ENCODE assay signal across 8 mouse cellular contexts in genomic region chr5:76928124-76928832, GRCm38 (mm10). TPM values are rescaled to one million over a fixed set of nuclear protein-coding genes. Genes with fewer than 3 reads are reported as not detected.
A peak's percentile ranks its signal among the peaks of the same experiment; 100 is the strongest.
DNase-seq lines count a peak whose midpoint lies in the region; ATAC-seq and TF ChIP-seq lines count a peak whose summit lies in the region.

No protein-coding gene starts in this region.

- no peak for ATAC-seq in forebrain, embryonic 14.5 days
- no peak for ATAC-seq in forebrain, embryonic 11.5 days (replicated peaks; ENCODE audit: low FRiP score)
- peak; percentile 66; the same call in 1 of the 2 replicates for ATAC-seq in kidney, embryonic 16.5 days (ENCODE audit: low FRiP score, low TSS enrichment)
- no peak for ATAC-seq in granulocyte monocyte progenitor cell, adult 5-6 weeks (replicated peaks; ENCODE audit: poor library complexity, severe bottlenecking)
- ATAC-seq in midbrain, embryonic 14.5 days (ENCODE audit: low FRiP score, low TSS enrichment): no peak

- peaks cover 20% of the 10 kb centered on the region for H3K36me3 ChIP-seq in forebrain, embryonic 14.5 days (ENCODE audit: control insufficient read depth, insufficient read depth, low read length)
- H3K36me3 ChIP-seq in forebrain, embryonic 11.5 days (ENCODE audit: control insufficient read depth, insufficient read depth, low read length): peaks cover 19% of the 10 kb centered on the region
- peaks cover 28% of the 10 kb centered on the region for H3K36me3 ChIP-seq in kidney, embryonic 16.5 days (ENCODE audit: insufficient read depth, low read length)
- H3K36me3 ChIP-seq in midbrain, embryonic 14.5 days (ENCODE audit: control insufficient read depth, insufficient read depth, low read length): peaks cover 9% of the 10 kb centered on the region; the same call in 1 of the 2 replicates

- 93% methylated on average over 16 of the region's 16 CpGs for WGBS in forebrain, embryonic 14.5 days
- 84% methylated on average over 16 of the region's 16 CpGs for WGBS in forebrain, embryonic 11.5 days
- WGBS in kidney, embryonic 16.5 days: 68% methylated on average over 16 of the region's 16 CpGs
- 42% methylated on average over 16 of the region's 16 CpGs for WGBS in olfactory bulb, adult 2 months
- 91% methylated on average over 16 of the region's 16 CpGs for WGBS in midbrain, embryonic 14.5 days

- no peak for TF ChIP-seq POLR2A in olfactory bulb, adult 2 months (IDR thresholded peaks at IDR 0.05; ENCODE audit: insufficient read depth, low read depth, low read length)

- H3K9ac ChIP-seq in forebrain, embryonic 14.5 days (ENCODE audit: low read length): no peak overlapping the region
- no peak overlapping the region for H3K9ac ChIP-seq in forebrain, embryonic 11.5 days (ENCODE audit: low read length)
- peak overlapping the region; percentile 50; the same call in 1 of the 2 replicates for H3K9ac ChIP-seq in kidney, embryonic 16.5 days (replicated peaks; ENCODE audit: low read length)
- H3K9ac ChIP-seq in midbrain, embryonic 14.5 days (replicated peaks; ENCODE audit: low read length): no peak overlapping the region

- peak; percentile 50 for DNase-seq in forebrain, embryonic 14.5 days (ENCODE audit: low spot score)
- no peak for DNase-seq in forebrain, embryonic 11.5 days (ENCODE audit: low spot score)
- peak; percentile 29 to 53 for DNase-seq in right cerebral cortex, postnatal 10 days (ENCODE audit: low spot score in 2 of 2)
- DNase-seq in right cerebral cortex, postnatal 14 days: no peak
- no peak for DNase-seq in midbrain, embryonic 14.5 days

- no peak overlapping the region for H3K27ac ChIP-seq in forebrain, embryonic 14.5 days (ENCODE audit: low read depth, low read length)
- no peak overlapping the region for H3K27ac ChIP-seq in forebrain, embryonic 11.5 days (ENCODE audit: low read depth, low read length)
- peak overlapping the region; percentile 86 for H3K27ac ChIP-seq in kidney, embryonic 16.5 days (ENCODE audit: low read length)
- H3K27ac ChIP-seq in olfactory bulb, adult 2 months (ENCODE audit: insufficient read depth, low read depth, low read length): peak overlapping the region; percentile 77
- H3K27ac ChIP-seq in midbrain, embryonic 14.5 days (replicated peaks; ENCODE audit: low read depth, low read length): no peak overlapping the region

- no peaks in the 10 kb centered on the region for H3K27me3 ChIP-seq in forebrain, embryonic 14.5 days (replicated peaks; ENCODE audit: control insufficient read depth, insufficient read depth, low read length)
- H3K27me3 ChIP-seq in forebrain, embryonic 11.5 days (ENCODE audit: control insufficient read depth, insufficient read depth, low read length): no peaks in the 10 kb centered on the region
- H3K27me3 ChIP-seq in kidney, embryonic 16.5 days (ENCODE audit: insufficient read depth, low read length): no peaks in the 10 kb centered on the region
- no peaks in the 10 kb centered on the region for H3K27me3 ChIP-seq in midbrain, embryonic 14.5 days (ENCODE audit: control insufficient read depth, insufficient read depth, low read length)

- no peak overlapping the region for H3K4me2 ChIP-seq in forebrain, embryonic 14.5 days (ENCODE audit: low read length)
- no peak overlapping the region for H3K4me2 ChIP-seq in forebrain, embryonic 11.5 days (ENCODE audit: low read depth, low read length, severe bottlenecking)
- peak overlapping the region; percentile 35 for H3K4me2 ChIP-seq in kidney, embryonic 16.5 days (replicated peaks; ENCODE audit: low read depth, low read length)
- no peak overlapping the region for H3K4me2 ChIP-seq in midbrain, embryonic 14.5 days (ENCODE audit: low read length)

- no peak overlapping the region for H3K4me3 ChIP-seq in forebrain, embryonic 14.5 days (ENCODE audit: low read depth, low read length)
- H3K4me3 ChIP-seq in forebrain, embryonic 11.5 days (ENCODE audit: low read depth, low read length): no peak overlapping the region
- H3K4me3 ChIP-seq in kidney, embryonic 16.5 days (ENCODE audit: low read length): peak overlapping the region; percentile 27
- H3K4me3 ChIP-seq in olfactory bulb, adult 2 months (ENCODE audit: insufficient read depth, low read depth, low read length): peak overlapping the region; percentile 44
- no peak overlapping the region for H3K4me3 ChIP-seq in midbrain, embryonic 14.5 days (replicated peaks; ENCODE audit: low read depth, low read length)

- H3K9me3 ChIP-seq in forebrain, embryonic 14.5 days (replicated peaks; ENCODE audit: control insufficient read depth, low read length): peaks cover 3% of the 10 kb centered on the region; the same call in 1 of the 2 replicates
- H3K9me3 ChIP-seq in forebrain, embryonic 11.5 days (ENCODE audit: control insufficient read depth, low read length): peaks cover 4% of the 10 kb centered on the region; the same call in 1 of the 2 replicates
- H3K9me3 ChIP-seq in kidney, embryonic 16.5 days (ENCODE audit: low read length): peaks cover 18% of the 10 kb centered on the region; the same call in 1 of the 2 replicates
- no peaks in the 10 kb centered on the region for H3K9me3 ChIP-seq in midbrain, embryonic 14.5 days (ENCODE audit: control insufficient read depth, low read length)

- no peak for TF ChIP-seq CTCF in olfactory bulb, adult 2 months (IDR thresholded peaks at IDR 0.05; ENCODE audit: insufficient read depth, low read depth, low read length)

- no peaks in the 10 kb centered on the region for H3K4me1 ChIP-seq in forebrain, embryonic 14.5 days (ENCODE audit: control insufficient read depth, insufficient read depth, low read length)
- no peaks in the 10 kb centered on the region for H3K4me1 ChIP-seq in forebrain, embryonic 11.5 days (replicated peaks; ENCODE audit: control insufficient read depth, insufficient read depth, low read length)
- peaks cover 18% of the 10 kb centered on the region for H3K4me1 ChIP-seq in kidney, embryonic 16.5 days (ENCODE audit: insufficient read depth, low read length)
- H3K4me1 ChIP-seq in olfactory bulb, adult 2 months (ENCODE audit: control insufficient read depth, insufficient read depth, low read length): peaks cover 8% of the 10 kb centered on the region; the same call in 1 of the 2 replicates
- no peaks in the 10 kb centered on the region for H3K4me1 ChIP-seq in midbrain, embryonic 14.5 days (ENCODE audit: control insufficient read depth, insufficient read depth, low read length)

RNA-seq across cellular contexts. Expression of gene Paics, which starts 22.8 kb away (rescaled TPM):
- polyA plus RNA-seq in forebrain, embryonic 14.5 days (2014; fragmentation: Nextera tagmentation; extraction: Ambion mirVana): 260 and 276 TPM in 2 replicates
- polyA plus RNA-seq in forebrain, embryonic 11.5 days (2014; fragmentation: Nextera tagmentation; extraction: Ambion mirVana): 456 and 462 TPM in 2 replicates
- polyA plus RNA-seq in kidney, embryonic 16.5 days (2015; fragmentation: Nextera tagmentation; extraction: Ambion mirVana): 349 and 353 TPM in 2 replicates
- not detected in 2 replicates for polyA plus RNA-seq in olfactory bulb, adult 2 months (2012; ENCODE audit: insufficient read depth, insufficient read length, low replicate concordance, missing spikeins)
- 266 and 303 TPM in 2 replicates for total RNA-seq in granulocyte monocyte progenitor cell, adult 5-6 weeks (2014; fragmentation: Nextera tagmentation)
- total RNA-seq in granulocyte monocyte progenitor cell, adult 5-6 weeks (2017): 463 and 482 TPM in 2 replicates
- polyA plus RNA-seq in midbrain, embryonic 14.5 days (2014; fragmentation: Nextera tagmentation; extraction: Ambion mirVana): 149 and 181 TPM in 2 replicates

RNA-seq across cellular contexts. Expression of gene Aasdh, which starts 23.0 kb away (rescaled TPM):
- 18.2 and 18.4 TPM in 2 replicates for polyA plus RNA-seq in forebrain, embryonic 14.5 days (2014; fragmentation: Nextera tagmentation; extraction: Ambion mirVana)
- polyA plus RNA-seq in forebrain, embryonic 11.5 days (2014; fragmentation: Nextera tagmentation; extraction: Ambion mirVana): 23.6 and 27.5 TPM in 2 replicates
- 18.2 and 22.4 TPM in 2 replicates for polyA plus RNA-seq in kidney, embryonic 16.5 days (2015; fragmentation: Nextera tagmentation; extraction: Ambion mirVana)
- polyA plus RNA-seq in olfactory bulb, adult 2 months (2012; ENCODE audit: insufficient read depth, insufficient read length, low replicate concordance, missing spikeins): not detected in 2 replicates
- total RNA-seq in granulocyte monocyte progenitor cell, adult 5-6 weeks (2014; fragmentation: Nextera tagmentation): 18.1 and 33.9 TPM in 2 replicates
- total RNA-seq in granulocyte monocyte progenitor cell, adult 5-6 weeks (2017): 21.9 and 38.7 TPM in 2 replicates
- polyA plus RNA-seq in midbrain, embryonic 14.5 days (2014; fragmentation: Nextera tagmentation; extraction: Ambion mirVana): 16.2 and 19.5 TPM in 2 replicates

RNA-seq across cellular contexts. Expression of gene Ppat, which starts 23.1 kb away (rescaled TPM):
- polyA plus RNA-seq in forebrain, embryonic 14.5 days (2014; fragmentation: Nextera tagmentation; extraction: Ambion mirVana): 16.3 and 19.5 TPM in 2 replicates
- polyA plus RNA-seq in forebrain, embryonic 11.5 days (2014; fragmentation: Nextera tagmentation; extraction: Ambion mirVana): 46.1 and 50.1 TPM in 2 replicates
- polyA plus RNA-seq in kidney, embryonic 16.5 days (2015; fragmentation: Nextera tagmentation; extraction: Ambion mirVana): 42.0 and 42.4 TPM in 2 replicates
- polyA plus RNA-seq in olfactory bulb, adult 2 months (2012; ENCODE audit: insufficient read depth, insufficient read length, low replicate concordance, missing spikeins): not detected in 2 replicates
- 45.5 and 46.1 TPM in 2 replicates for total RNA-seq in granulocyte monocyte progenitor cell, adult 5-6 weeks (2014; fragmentation: Nextera tagmentation)
- total RNA-seq in granulocyte monocyte progenitor cell, adult 5-6 weeks (2017): 73.6 and 87.8 TPM in 2 replicates
- 9.2 and 13.1 TPM in 2 replicates for polyA plus RNA-seq in midbrain, embryonic 14.5 days (2014; fragmentation: Nextera tagmentation; extraction: Ambion mirVana)

RNA-seq across cellular contexts. Expression of gene Srp72, which starts 46.2 kb away (rescaled TPM):
- 85.2 and 92.3 TPM in 2 replicates for polyA plus RNA-seq in forebrain, embryonic 14.5 days (2014; fragmentation: Nextera tagmentation; extraction: Ambion mirVana)
- polyA plus RNA-seq in forebrain, embryonic 11.5 days (2014; fragmentation: Nextera tagmentation; extraction: Ambion mirVana): 72.4 and 77.1 TPM in 2 replicates
- 98.0 and 104 TPM in 2 replicates for polyA plus RNA-seq in kidney, embryonic 16.5 days (2015; fragmentation: Nextera tagmentation; extraction: Ambion mirVana)
- polyA plus RNA-seq in olfactory bulb, adult 2 months (2012; ENCODE audit: insufficient read depth, insufficient read length, low replicate concordance, missing spikeins): not detected in 2 replicates
- total RNA-seq in granulocyte monocyte progenitor cell, adult 5-6 weeks (2014; fragmentation: Nextera tagmentation): 188 and 189 TPM in 2 replicates
- total RNA-seq in granulocyte monocyte progenitor cell, adult 5-6 weeks (2017): 145 and 146 TPM in 2 replicates
- polyA plus RNA-seq in midbrain, embryonic 14.5 days (2014; fragmentation: Nextera tagmentation; extraction: Ambion mirVana): 77.3 and 99.6 TPM in 2 replicates

Comparison
In these comparisons a context has a peak if more than half of its experiments do, and no peak if none do; other contexts are left out.
1. DNase-seq: peak in forebrain, embryonic 14.5 days (single experiment) and right cerebral cortex, postnatal 10 days (2 of 2); none in forebrain, embryonic 11.5 days (single experiment), right cerebral cortex, postnatal 14 days (single experiment) and midbrain, embryonic 14.5 days (single experiment).
2. H3K27ac ChIP-seq: peak in kidney, embryonic 16.5 days (single experiment) and olfactory bulb, adult 2 months (single experiment); none in forebrain, embryonic 14.5 days (single experiment), forebrain, embryonic 11.5 days (single experiment) and midbrain, embryonic 14.5 days (single experiment).
3. H3K4me3 ChIP-seq: peak in kidney, embryonic 16.5 days (single experiment) and olfactory bulb, adult 2 months (single experiment); none in forebrain, embryonic 14.5 days (single experiment), forebrain, embryonic 11.5 days (single experiment) and midbrain, embryonic 14.5 days (single experiment).
4. RNA of gene Aasdh, which starts 23.0 kb away (polyA plus RNA-seq): 23.6 to 27.5 TPM in forebrain, embryonic 11.5 days, 16.2 to 19.5 TPM in midbrain, embryonic 14.5 days, 18.2 to 22.4 TPM in kidney, embryonic 16.5 days and 18.2 to 18.4 TPM in forebrain, embryonic 14.5 days; not detected in olfactory bulb, adult 2 months; every median in the first group is over 10 times any median in the second.
5. RNA of gene Ppat, which starts 23.1 kb away (polyA plus RNA-seq): 46.1 to 50.1 TPM in forebrain, embryonic 11.5 days, 42.0 to 42.4 TPM in kidney, embryonic 16.5 days, 16.3 to 19.5 TPM in forebrain, embryonic 14.5 days and 9.2 to 13.1 TPM in midbrain, embryonic 14.5 days; not detected in olfactory bulb, adult 2 months; every median in the first group is over 10 times any median in the second.